Mouse (Mus musculus): Measurements from ENCODE around the gene Ptprm. TPM values are rescaled to one million over a fixed set of nuclear protein-coding genes. Genes with fewer than 3 reads are reported as not detected.

Ptprm gene
- polyA plus RNA-seq, 1 experiment from 2014 or later, result 10.3 TPM

DNA sequence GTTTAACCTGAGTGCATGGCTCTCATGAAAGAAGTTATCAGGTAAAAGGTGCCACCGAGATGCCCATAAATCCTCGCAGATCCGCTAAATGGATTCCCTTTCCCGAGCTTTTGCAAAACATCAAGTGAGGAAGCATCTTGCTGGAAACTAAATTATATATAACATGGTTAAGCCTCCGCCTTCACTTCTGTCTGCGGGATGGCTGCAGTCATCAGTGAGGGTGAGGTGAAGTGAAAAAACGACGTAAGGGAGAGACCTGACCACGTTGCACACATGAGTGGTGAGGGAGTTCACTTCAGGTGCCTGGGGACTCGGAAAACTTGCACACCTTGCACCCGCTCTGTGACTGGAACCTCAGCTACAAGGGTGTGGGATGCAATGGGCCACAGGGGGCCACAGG lies 568.7 kb downstream of the Ptprm start:
- Histone ChIP-seq H3K27me3 (ENCODE audit: control insufficient read depth, insufficient read depth, low read length) (no peaks in the 10 kb centered on the region), H3K4me2 (ENCODE audit: low read depth, low read length) (no peak overlapping the region), H3K27ac (replicated peaks; ENCODE audit: low read depth, low read length) (no peak overlapping the region), H3K36me3 (replicated peaks; ENCODE audit: control insufficient read depth, insufficient read depth, low read depth, low read length) (no peaks in the 10 kb centered on the region), H3K9me3 (replicated peaks; ENCODE audit: control insufficient read depth, low read length) (no peaks in the 10 kb centered on the region), H3K4me3 (ENCODE audit: low read depth, low read length) (no peak overlapping the region), H3K9ac (replicated peaks; ENCODE audit: low read length) (no peak overlapping the region), H3K4me1 (ENCODE audit: control insufficient read depth, insufficient read depth, low read length) (no peaks in the 10 kb centered on the region)
- DNase-seq (ENCODE audit: low spot score), result no peak
- 78% methylated on average over 11 of the region's 11 CpGs for WGBS
- ATAC-seq (replicated peaks; ENCODE audit: insufficient number of reproducible peaks, low FRiP score, low TSS enrichment, low read depth), result no peak

- no peak for ATAC-seq (replicated peaks; ENCODE audit: insufficient number of reproducible peaks, low FRiP score, low TSS enrichment, low read depth)
- no peaks in the 10 kb centered on the region for H3K27me3 ChIP-seq (ENCODE audit: control insufficient read depth, insufficient read depth, low read length)
- H3K9me3 ChIP-seq (replicated peaks; ENCODE audit: control insufficient read depth, low read length), result no peaks in the 10 kb centered on the region
- no peaks in the 10 kb centered on the region for H3K36me3 ChIP-seq (replicated peaks; ENCODE audit: control insufficient read depth, insufficient read depth, low read depth, low read length)
- no peak overlapping the region for H3K27ac ChIP-seq (replicated peaks; ENCODE audit: low read depth, low read length)
- no peak overlapping the region for H3K9ac ChIP-seq (replicated peaks; ENCODE audit: low read length)
- H3K4me2 ChIP-seq (ENCODE audit: low read depth, low read length), result no peak overlapping the region
- H3K4me3 ChIP-seq (ENCODE audit: low read depth, low read length), result no peak overlapping the region
- DNase-seq (ENCODE audit: low spot score), result no peak
- no peaks in the 10 kb centered on the region for H3K4me1 ChIP-seq (ENCODE audit: control insufficient read depth, insufficient read depth, low read length)
- whole genome bisulfite sequencing, result 65% methylated on average over 4 of the region's 4 CpGs
These were observed 570.7 kb downstream of the Ptprm start for GRCm38 (mm10) chr17:66783601-66784000.

DNA sequence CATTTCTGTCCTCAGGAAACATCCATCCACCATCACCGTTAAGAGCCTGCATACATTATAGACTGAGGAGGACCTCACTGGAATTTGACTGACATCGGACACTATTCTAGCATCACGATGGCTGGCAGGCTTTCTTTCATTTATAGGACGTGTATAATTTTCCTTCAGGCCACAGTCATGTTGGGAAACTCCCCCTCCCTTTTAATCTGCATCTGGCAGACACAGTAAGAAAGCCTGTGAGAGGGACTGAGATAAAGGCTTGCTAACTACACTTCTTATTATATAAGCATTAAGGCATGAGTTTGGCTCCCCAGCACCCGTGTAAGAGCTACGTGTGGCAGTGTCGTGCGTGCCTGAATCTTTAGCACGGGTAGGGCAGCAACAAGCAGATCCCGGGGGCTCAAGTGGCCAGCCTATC lies 571.2 kb downstream of the Ptprm start:
- no peak for ATAC-seq (replicated peaks; ENCODE audit: insufficient number of reproducible peaks, low FRiP score, low TSS enrichment, low read depth)
- Histone ChIP-seq H3K36me3 (replicated peaks; ENCODE audit: control insufficient read depth, insufficient read depth, low read depth, low read length) (no peaks in the 10 kb centered on the region), H3K4me3 (ENCODE audit: low read depth, low read length) (no peak overlapping the region), H3K4me2 (ENCODE audit: low read depth, low read length) (no peak overlapping the region), H3K4me1 (ENCODE audit: control insufficient read depth, insufficient read depth, low read length) (no peaks in the 10 kb centered on the region), H3K27me3 (ENCODE audit: control insufficient read depth, insufficient read depth, low read length) (no peaks in the 10 kb centered on the region), H3K9ac (replicated peaks; ENCODE audit: low read length) (no peak overlapping the region), H3K9me3 (replicated peaks; ENCODE audit: control insufficient read depth, low read length) (no peaks in the 10 kb centered on the region), H3K27ac (replicated peaks; ENCODE audit: low read depth, low read length) (no peak overlapping the region)
- WGBS, result 68% methylated on average over 10 of the region's 10 CpGs
- no peak for DNase-seq (ENCODE audit: low spot score)

- Histone ChIP-seq H3K9me3 (replicated peaks; ENCODE audit: control insufficient read depth, low read length) (no peaks in the 10 kb centered on the region), H3K27me3 (ENCODE audit: control insufficient read depth, insufficient read depth, low read length) (no peaks in the 10 kb centered on the region), H3K4me1 (ENCODE audit: control insufficient read depth, insufficient read depth, low read length) (no peaks in the 10 kb centered on the region), H3K9ac (replicated peaks; ENCODE audit: low read length) (no peak overlapping the region), H3K36me3 (replicated peaks; ENCODE audit: control insufficient read depth, insufficient read depth, low read depth, low read length) (no peaks in the 10 kb centered on the region), H3K4me3 (ENCODE audit: low read depth, low read length) (no peak overlapping the region), H3K4me2 (ENCODE audit: low read depth, low read length) (no peak overlapping the region), H3K27ac (replicated peaks; ENCODE audit: low read depth, low read length) (no peak overlapping the region)
- ATAC-seq (replicated peaks; ENCODE audit: insufficient number of reproducible peaks, low FRiP score, low TSS enrichment, low read depth) (no peak), DNase-seq (ENCODE audit: low spot score) (no peak)
- 94% methylated on average over 2 of the region's 3 CpGs for WGBS
These were observed 572.3 kb downstream of the Ptprm start for GRCm38 (mm10) chr17:66781910-66782309.

- H3K4me1 ChIP-seq (ENCODE audit: control insufficient read depth, insufficient read depth, low read length), result no peaks in the 10 kb centered on the region
- no peaks in the 10 kb centered on the region for H3K9me3 ChIP-seq (replicated peaks; ENCODE audit: control insufficient read depth, low read length)
- no peak overlapping the region for H3K27ac ChIP-seq (replicated peaks; ENCODE audit: low read depth, low read length)
- no peaks in the 10 kb centered on the region for H3K36me3 ChIP-seq (replicated peaks; ENCODE audit: control insufficient read depth, insufficient read depth, low read depth, low read length)
- no peak overlapping the region for H3K4me3 ChIP-seq (ENCODE audit: low read depth, low read length)
- WGBS, result 79% methylated on average over 1 of the region's 1 CpGs
- H3K9ac ChIP-seq (replicated peaks; ENCODE audit: low read length), result no peak overlapping the region
- ATAC-seq (replicated peaks; ENCODE audit: insufficient number of reproducible peaks, low FRiP score, low TSS enrichment, low read depth) (no peak), DNase-seq (ENCODE audit: low spot score) (no peak)
- no peak overlapping the region for H3K4me2 ChIP-seq (ENCODE audit: low read depth, low read length)
- H3K27me3 ChIP-seq (ENCODE audit: control insufficient read depth, insufficient read depth, low read length), result no peaks in the 10 kb centered on the region
These were observed 575.2 kb downstream of the Ptprm start for GRCm38 (mm10) chr17:66779026-66779425.

GRCm38 (mm10) chr17:66769365-66770363 lies 584.6 kb downstream of the Ptprm start:
- no peaks in the 10 kb centered on the region for H3K27me3 ChIP-seq (ENCODE audit: control insufficient read depth, insufficient read depth, low read length)
- no peaks in the 10 kb centered on the region for H3K4me1 ChIP-seq (ENCODE audit: control insufficient read depth, insufficient read depth, low read length)
- H3K27ac ChIP-seq (replicated peaks; ENCODE audit: low read depth, low read length), result no peak overlapping the region
- no peak overlapping the region for H3K4me2 ChIP-seq (ENCODE audit: low read depth, low read length)
- ATAC-seq (replicated peaks; ENCODE audit: insufficient number of reproducible peaks, low FRiP score, low TSS enrichment, low read depth), result no peak
- H3K36me3 ChIP-seq (replicated peaks; ENCODE audit: control insufficient read depth, insufficient read depth, low read depth, low read length), result no peaks in the 10 kb centered on the region
- H3K9ac ChIP-seq (replicated peaks; ENCODE audit: low read length), result no peak overlapping the region
- H3K9me3 ChIP-seq (replicated peaks; ENCODE audit: control insufficient read depth, low read length), result no peaks in the 10 kb centered on the region
- 86% methylated on average over 14 of the region's 14 CpGs for WGBS
- DNase-seq (ENCODE audit: low spot score), result no peak
- no peak overlapping the region for H3K4me3 ChIP-seq (ENCODE audit: low read depth, low read length)

GRCm38 (mm10) chr17:66768689-66769275 lies 585.5 kb downstream of the Ptprm start:
- Histone ChIP-seq H3K4me3 (ENCODE audit: low read depth, low read length) (no peak overlapping the region), H3K9ac (replicated peaks; ENCODE audit: low read length) (no peak overlapping the region), H3K9me3 (replicated peaks; ENCODE audit: control insufficient read depth, low read length) (no peaks in the 10 kb centered on the region), H3K4me2 (ENCODE audit: low read depth, low read length) (no peak overlapping the region), H3K27me3 (ENCODE audit: control insufficient read depth, insufficient read depth, low read length) (no peaks in the 10 kb centered on the region), H3K36me3 (replicated peaks; ENCODE audit: control insufficient read depth, insufficient read depth, low read depth, low read length) (no peaks in the 10 kb centered on the region), H3K27ac (replicated peaks; ENCODE audit: low read depth, low read length) (no peak overlapping the region), H3K4me1 (ENCODE audit: control insufficient read depth, insufficient read depth, low read length) (no peaks in the 10 kb centered on the region)
- DNase-seq (ENCODE audit: low spot score) (no peak), ATAC-seq (replicated peaks; ENCODE audit: insufficient number of reproducible peaks, low FRiP score, low TSS enrichment, low read depth) (no peak)
- WGBS, result 71% methylated on average over 11 of the region's 11 CpGs

DNA sequence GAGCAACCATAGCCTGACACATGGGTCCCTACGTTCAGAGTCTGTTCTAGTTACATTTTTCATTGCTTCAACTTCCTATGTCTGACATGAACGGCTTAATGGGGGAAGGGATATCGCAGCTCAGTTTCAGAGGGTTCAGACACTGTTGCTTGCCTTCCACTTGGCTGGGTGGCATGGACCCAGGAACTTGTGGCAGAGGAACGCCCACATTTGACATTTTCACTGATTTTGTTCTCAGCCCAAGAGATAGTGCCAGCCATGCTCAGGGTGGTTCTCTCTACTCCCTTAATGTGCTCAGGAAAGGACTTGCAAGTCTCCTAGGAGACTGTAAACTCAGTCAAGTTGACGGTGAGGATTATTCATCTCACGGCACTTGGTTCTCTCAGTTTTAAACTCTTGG lies 588.1 kb downstream of the Ptprm start:
- Histone ChIP-seq H3K4me1 (ENCODE audit: control insufficient read depth, insufficient read depth, low read length) (no peaks in the 10 kb centered on the region), H3K9ac (replicated peaks; ENCODE audit: low read length) (no peak overlapping the region), H3K9me3 (replicated peaks; ENCODE audit: control insufficient read depth, low read length) (no peaks in the 10 kb centered on the region), H3K4me2 (ENCODE audit: low read depth, low read length) (no peak overlapping the region), H3K36me3 (replicated peaks; ENCODE audit: control insufficient read depth, insufficient read depth, low read depth, low read length) (no peaks in the 10 kb centered on the region), H3K27me3 (ENCODE audit: control insufficient read depth, insufficient read depth, low read length) (no peaks in the 10 kb centered on the region), H3K27ac (replicated peaks; ENCODE audit: low read depth, low read length) (no peak overlapping the region), H3K4me3 (ENCODE audit: low read depth, low read length) (no peak overlapping the region)
- DNase-seq (ENCODE audit: low spot score) (no peak), ATAC-seq (replicated peaks; ENCODE audit: insufficient number of reproducible peaks, low FRiP score, low TSS enrichment, low read depth) (no peak)
- WGBS, result 88% methylated on average over 6 of the region's 6 CpGs
